Comparison of ENCODE assay signal across 9 mouse cellular contexts in the genomic region with DNA sequence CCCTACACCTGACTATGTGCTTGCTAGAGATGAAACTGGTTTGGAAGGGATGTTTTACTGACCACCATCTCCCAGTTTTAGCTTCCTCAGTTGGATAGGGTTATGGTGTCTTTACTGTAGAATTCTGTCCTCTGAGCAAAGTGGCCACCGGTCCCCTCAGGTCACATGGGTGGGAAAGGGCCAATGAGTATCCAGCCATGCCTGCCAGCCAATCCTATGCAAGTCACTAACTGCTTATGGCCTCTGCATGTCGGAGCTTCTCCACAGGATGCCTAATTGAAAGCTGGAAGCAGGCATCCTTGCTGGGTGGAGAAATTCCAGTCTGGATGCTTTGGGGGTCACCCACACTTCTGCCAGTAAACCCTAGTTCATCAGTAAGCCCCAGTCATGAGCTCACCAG. TPM values are rescaled to one million over a fixed set of nuclear protein-coding genes. Genes with fewer than 3 reads are reported as not detected.
DNase-seq lines count a peak whose midpoint lies in the region; ATAC-seq and TF ChIP-seq lines count a peak whose summit lies in the region.
"Had no signal": no experiment of that assay in that cellular context is flagged by ENCODE, and none has a peak within 500 bp of the region (broad histone marks: within the 10 kb centered on the region; RNA-seq: fewer than 3 reads in every experiment).

No protein-coding gene starts in this region.

- no peak overlapping the region for H3K4me2 ChIP-seq in forebrain, postnatal 0 days (ENCODE audit: low read depth)
- H3K4me2 ChIP-seq: limb, embryonic 15.5 days had no signal

- H3K27me3 ChIP-seq in forebrain, embryonic 10.5 days (ENCODE audit: poor library complexity, severe bottlenecking): peaks cover 8% of the 10 kb centered on the region; the same call in 1 of the 2 replicates
- no peaks in the 10 kb centered on the region for H3K27me3 ChIP-seq in forebrain, postnatal 0 days (ENCODE audit: insufficient read depth, low read length)
- no peaks in the 10 kb centered on the region for H3K27me3 ChIP-seq in E14TG2a.4 (ENCODE audit: insufficient read depth, low read length)
- H3K27me3 ChIP-seq: limb, embryonic 15.5 days had no signal

- TF ChIP-seq CTCF in forebrain, postnatal 0 days (IDR thresholded peaks at IDR 0.05; ENCODE audit: low read depth): no peak
- no peak for TF ChIP-seq CTCF in E14TG2a.4 (conservative IDR thresholded peaks at IDR 0.05; ENCODE audit: low read length)

- no peak overlapping the region for H3K9ac ChIP-seq in forebrain, postnatal 0 days
- H3K9ac ChIP-seq: limb, embryonic 15.5 days had no signal

- H3K4me1 ChIP-seq in forebrain, embryonic 10.5 days: peaks cover 17% of the 10 kb centered on the region
- no peaks in the 10 kb centered on the region for H3K4me1 ChIP-seq in forebrain, postnatal 0 days (ENCODE audit: insufficient read depth)
- peaks cover 52% of the 10 kb centered on the region for H3K4me1 ChIP-seq in E14TG2a.4 (replicated peaks; ENCODE audit: low read depth, low read length)

- 0 out of 2 replicates have a peak overlapping the region, but pooled peaks have one; percentile 37 for H3K27ac ChIP-seq in forebrain, embryonic 10.5 days
- H3K27ac ChIP-seq in forebrain, postnatal 0 days (ENCODE audit: low read depth, low read length): no peak overlapping the region

- 1% methylated on average over 2 of the region's 2 CpGs for WGBS in forebrain, embryonic 10.5 days
- 4% methylated on average over 2 of the region's 2 CpGs for whole genome bisulfite sequencing in forebrain, postnatal 0 days

- H3K9me3 ChIP-seq in forebrain, embryonic 10.5 days: no peaks in the 10 kb centered on the region
- no peaks in the 10 kb centered on the region for H3K9me3 ChIP-seq in forebrain, postnatal 0 days (ENCODE audit: low read length)
- H3K9me3 ChIP-seq in E14TG2a.4 (ENCODE audit: low read length): no peaks in the 10 kb centered on the region
- H3K9me3 ChIP-seq: limb, embryonic 15.5 days had no signal

- no peak for ATAC-seq in forebrain, postnatal 0 days
- peak; percentile 60; the same call in 1 of the 2 replicates for ATAC-seq in megakaryocyte-erythroid progenitor cell, adult 5-6 weeks (replicated peaks; ENCODE audit: low FRiP score, low TSS enrichment, poor library complexity, severe bottlenecking)

- 0 out of 2 replicates have a peak overlapping the region, but pooled peaks have one; percentile 10 for H3K4me3 ChIP-seq in forebrain, embryonic 10.5 days
- no peak overlapping the region for H3K4me3 ChIP-seq in forebrain, postnatal 0 days (ENCODE audit: low read depth, low read length)
- peak overlapping the region; percentile 30 for H3K4me3 ChIP-seq in E14TG2a.4 (replicated peaks; ENCODE audit: low read length)
- H3K4me3 ChIP-seq: limb, embryonic 15.5 days had no signal

- H3K36me3 ChIP-seq in forebrain, embryonic 10.5 days (replicated peaks): peaks cover 44% of the 10 kb centered on the region
- H3K36me3 ChIP-seq in forebrain, postnatal 0 days (ENCODE audit: insufficient read depth): peaks cover 43% of the 10 kb centered on the region
- H3K36me3 ChIP-seq in E14TG2a.4 (ENCODE audit: insufficient read depth, low read length): peaks cover 43% of the 10 kb centered on the region

- peak; percentile 58 for DNase-seq in forebrain, embryonic 10.5 days (ENCODE audit: extremely low spot score, low spot score)
- no peak for DNase-seq in forebrain, postnatal 0 days
- DNase-seq in forelimb bud, embryonic 11.5 days (ENCODE audit: low read depth, low spot score): peak; percentile 40
- DNase-seq in spleen, adult 18-20 months: no peak
- DNase-seq in layer of hippocampus, adult 18-20 months (ENCODE audit: low spot score in 2 of 2): no peak
- no peak for DNase-seq in gastrocnemius, postnatal 10 days

RNA-seq across cellular contexts. Expression of a gene that starts 10.5 kb away (rescaled TPM):
- 612 and 631 TPM in 2 replicates for polyA plus RNA-seq in forebrain, embryonic 10.5 days (2016; fragmentation: Nextera tagmentation; extraction: Ambion mirVana)
- 193 and 223 TPM in 2 replicates for total RNA-seq in forebrain, postnatal 0 days (2014; rRNA removed)
- 446 and 469 TPM in 2 replicates for polyA plus RNA-seq in forebrain, postnatal 0 days (2015; fragmentation: Nextera tagmentation; extraction: Ambion mirVana)
- total RNA-seq in megakaryocyte-erythroid progenitor cell, adult 5-6 weeks (2014; fragmentation: Nextera tagmentation): 220 and 236 TPM in 2 replicates
- 168 and 201 TPM in 2 replicates for total RNA-seq in megakaryocyte-erythroid progenitor cell, adult 5-6 weeks (2017)
- 100 to 1,000 TPM; 128 to 135 TPM for total RNA-seq in layer of hippocampus, adult 18-20 months (2021)
- 100 to 1,000 TPM; 118 to 123 TPM for total RNA-seq in gastrocnemius, postnatal 10 days (2021)

Comparison
In these comparisons a context has a peak if more than half of its experiments do, and no peak if none do; other contexts are left out.
1. DNase-seq: peak in forebrain, embryonic 10.5 days (single experiment) and forelimb bud, embryonic 11.5 days (single experiment); none in forebrain, postnatal 0 days (single experiment), spleen, adult 18-20 months (0 of 2), layer of hippocampus, adult 18-20 months (0 of 2) and gastrocnemius, postnatal 10 days (single experiment).